Mouse (Mus musculus) liver, embryonic 15.5 days (tissue): ENCODE results near the gene Rp2. TPM values are rescaled to one million over a fixed set of nuclear protein-coding genes. Genes with fewer than 3 reads are reported as not detected.
A peak's percentile ranks its signal among the peaks of the same experiment; 100 is the strongest.

Experiments
- ATAC-seq: fragments of 200-750 bp; cut with Nextera tagmentation; 2 replicates; pipeline ENCODE4 v1.8.0; 2017; ENCODE audit warnings: moderate number of reproducible peaks, mild to moderate bottlenecking, moderate library complexity; ENCODE audit not compliant: insufficient read depth
- H3K27ac ChIP-seq: fragments of 300-500 bp; sonication (generic); replicated peaks from 2 replicates; pipeline ENCODE4 v1.5.1; 2015; ENCODE audit warnings: mild to moderate bottlenecking, inconsistent platforms
- H3K27me3 ChIP-seq: fragments of 300-500 bp; sonication (generic); 2 replicates; pipeline ENCODE4 v1.6.1; 2015; ENCODE audit warnings: mild to moderate bottlenecking, inconsistent platforms
- H3K36me3 ChIP-seq: fragments of 300-500 bp; sonication (generic); replicated peaks from 2 replicates; pipeline ENCODE4 v1.6.1; 2015; ENCODE audit warnings: moderate library complexity, mild to moderate bottlenecking, inconsistent platforms
- H3K4me1 ChIP-seq: fragments of 300-500 bp; sonication (generic); replicated peaks from 2 replicates; pipeline ENCODE4 v1.6.1; 2015; ENCODE audit warnings: inconsistent platforms
- H3K4me2 ChIP-seq: fragments of 300-500 bp; sonication (generic); 2 replicates; pipeline ENCODE4 v1.6.1; 2015; ENCODE audit warnings: moderate library complexity, mild to moderate bottlenecking, inconsistent platforms
- H3K4me3 ChIP-seq: fragments of 300-500 bp; sonication (generic); replicated peaks from 2 replicates; pipeline ENCODE4 v1.5.1; 2015; ENCODE audit warnings: mild to moderate bottlenecking, inconsistent platforms
- H3K9ac ChIP-seq: fragments of 300-500 bp; sonication (generic); 2 replicates; pipeline ENCODE4 v1.6.1; 2015; ENCODE audit warnings: moderate library complexity, mild to moderate bottlenecking, inconsistent platforms
- H3K9me3 ChIP-seq: fragments of 300-500 bp; sonication (generic); replicated peaks from 2 replicates; pipeline ENCODE4 v1.6.1; 2016; ENCODE audit warnings: inconsistent platforms
- WGBS: fragments of 180-500 bp; shearing (Covaris S2); methylation state at CpG from one replicate; pipeline ENCODE4 v1.1.7; 2015; ENCODE audit warnings: mixed read lengths; ENCODE audit not compliant: insufficient replicate concordance; 5-methylcytosine and 5-hydroxymethylcytosine counted together
- polyA plus RNA-seq: library from polyadenylated mRNA; unstranded; fragments of >200 nt; fragmentation: Nextera tagmentation; extraction: Ambion mirVana; gene quantifications from 2 replicates; pipeline ENCODE4 v1.2.1, GENCODE M21; 2015

The Rp2 gene
- polyA plus RNA-seq, 1 experiment from 2014 or later, result 10.8 TPM

DNA sequence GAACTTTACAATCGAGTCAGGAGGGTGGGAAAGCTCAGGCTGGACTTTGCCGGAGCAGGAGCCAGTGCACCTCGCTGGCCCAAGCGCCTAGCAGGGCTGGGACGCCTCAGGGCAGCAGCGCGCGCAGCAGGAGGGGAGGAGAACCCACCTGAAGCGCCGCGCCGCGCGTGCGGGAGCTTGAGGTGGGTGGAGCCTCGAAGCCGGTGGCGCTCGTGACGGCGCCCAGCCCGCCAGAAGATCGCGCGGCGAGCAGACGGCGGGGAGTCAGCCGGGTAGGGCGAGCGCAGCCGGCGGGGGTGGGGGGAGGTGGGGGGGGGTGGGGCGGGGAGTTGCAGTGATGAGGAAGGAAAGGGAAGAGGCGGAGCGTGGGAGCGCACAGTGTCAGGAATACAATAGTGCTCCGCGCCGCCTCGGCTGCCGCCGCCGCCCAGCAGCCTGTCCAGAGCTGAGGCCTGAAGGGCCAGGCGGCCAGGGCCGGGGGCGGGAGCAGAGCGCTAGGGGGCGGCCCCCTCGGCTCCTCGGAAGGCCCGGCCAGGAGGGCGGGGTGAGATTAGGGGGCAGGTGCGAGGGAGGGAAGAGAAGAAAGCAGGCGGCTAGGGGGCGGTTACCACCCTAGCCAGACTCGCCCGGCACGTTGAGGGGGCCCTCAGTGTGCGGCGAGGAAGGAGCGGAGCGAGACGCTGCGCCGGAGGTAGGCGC, 61.0 kb downstream of the Rp2 start, which contains the start of gene Jade3:
Gene Jade3 (plus strand): TSS at position 549 of the 699 bp plus-strand sequence.
- Histone ChIP-seq H3K27me3 (no peaks in the 10 kb centered on the region), H3K9ac (peak within 1 kb of the TSS; percentile 70)
- 16% methylated on average over 44 of the region's 67 CpGs for WGBS

GRCm38 (mm10) chrX:20425839-20426449, 61.7 kb downstream of the Rp2 start:
- no peaks in the 10 kb centered on the region for H3K27me3 ChIP-seq
- 15% methylated on average over 41 of the region's 51 CpGs for WGBS
- H3K4me2 ChIP-seq, result peak overlapping the region; percentile 82
- peak; percentile 39 for ATAC-seq
- 0 out of 2 replicates have a peak, but pooled peaks cover 4% of the 10 kb centered on the region for H3K36me3 ChIP-seq
- peak overlapping the region; percentile 70 for H3K4me3 ChIP-seq
- H3K9ac ChIP-seq, result peak overlapping the region; percentile 70
- peak overlapping the region; percentile 83 for H3K27ac ChIP-seq
- peaks cover 6% of the 10 kb centered on the region; the same call in 1 of the 2 replicates for H3K4me1 ChIP-seq
- no peaks in the 10 kb centered on the region for H3K9me3 ChIP-seq

More for the DNA sequence above, 61.0 kb downstream of the Rp2 start, which contains the start of gene Jade3:
- peak within 1 kb of the TSS; percentile 83 for H3K27ac ChIP-seq
- peak; percentile 89 for ATAC-seq
- H3K4me3 ChIP-seq, result peak within 1 kb of the TSS; percentile 70
- H3K36me3 ChIP-seq, result 0 out of 2 replicates have a peak, but pooled peaks cover 4% of the 10 kb centered on the region
- peak within 1 kb of the TSS; percentile 82 for H3K4me2 ChIP-seq
- H3K4me1 ChIP-seq, result peaks cover 6% of the 10 kb centered on the region; the same call in 1 of the 2 replicates
- no peaks in the 10 kb centered on the region for H3K9me3 ChIP-seq

Other genes with a start within 250 kb of the Rp2 start
- gene Slc9a7, start 72.7 kb upstream of the Rp2 start, polyA plus RNA-seq, result 0.46 and 0.70 TPM in 2 replicates
- gene Jade3, start 61.2 kb downstream of the Rp2 start, polyA plus RNA-seq, result 5.8 and 6.0 TPM in 2 replicates
- 183 and 191 TPM in 2 replicates for gene Rgn, start 185.3 kb downstream of the Rp2 start, polyA plus RNA-seq